Mouse (Mus musculus) midbrain, postnatal 0 days (tissue): Measurements from ENCODE around the gene Gm17019. TPM values are rescaled to one million over a fixed set of nuclear protein-coding genes. Genes with fewer than 3 reads are reported as not detected.
"Not testable (repeated sequence)": the region's sequence is repeated elsewhere in the genome, so short reads cannot be mapped to it uniquely, and the experiment has no call there.

Experiments
- ATAC-seq: fragments of 200-750 bp; cut with Nextera tagmentation; 2 replicates; pipeline ENCODE4 v1.8.0; 2017; ENCODE audit warnings: moderate number of reproducible peaks, mild to moderate bottlenecking, moderate TSS enrichment, moderate library complexity; ENCODE audit not compliant: low FRiP score
- DNase-seq: peaks from one replicate; pipeline ENCODE4 v3.0.0-alpha.2; 2015; ENCODE audit warnings: low spot score
- H3K27ac ChIP-seq: fragments of 300-500 bp; sonication (generic); 2 replicates; pipeline ENCODE4 v1.5.1; 2014; ENCODE audit warnings: low read depth, mild to moderate bottlenecking, low read length, mixed read lengths
- H3K27me3 ChIP-seq: fragments of 300-500 bp; sonication (generic); 2 replicates; pipeline ENCODE4 v1.6.1; 2014; ENCODE audit warnings: low read length, control low read depth, mixed read lengths; ENCODE audit not compliant: insufficient read depth
- H3K36me3 ChIP-seq: fragments of 300-500 bp; sonication (generic); 2 replicates; pipeline ENCODE4 v1.6.1; 2014; ENCODE audit warnings: low read length, control low read depth, mixed read lengths; ENCODE audit not compliant: insufficient read depth
- H3K4me1 ChIP-seq: fragments of 300-500 bp; sonication (generic); 2 replicates; pipeline ENCODE4 v1.6.1; 2014; ENCODE audit warnings: mild to moderate bottlenecking, control low read depth, antibody characterized with exemption, low read length, mixed read lengths; ENCODE audit not compliant: insufficient read depth
- H3K4me2 ChIP-seq: fragments of 300-500 bp; sonication (generic); 2 replicates; pipeline ENCODE4 v1.6.1; 2014; ENCODE audit warnings: low read depth, mild to moderate bottlenecking, low read length, mixed read lengths; ENCODE audit not compliant: poor library complexity, severe bottlenecking
- H3K4me3 ChIP-seq: fragments of 300-500 bp; sonication (generic); 2 replicates; pipeline ENCODE4 v1.5.1; 2014; ENCODE audit warnings: low read depth, mild to moderate bottlenecking, low read length, moderate library complexity
- H3K9ac ChIP-seq: fragments of 300-500 bp; sonication (generic); replicated peaks from 2 replicates; pipeline ENCODE4 v1.6.1; 2014; ENCODE audit warnings: mild to moderate bottlenecking, low read length, moderate library complexity, mixed read lengths; ENCODE audit not compliant: poor library complexity, severe bottlenecking
- H3K9me3 ChIP-seq: fragments of 300-500 bp; sonication (generic); 2 replicates; pipeline ENCODE4 v1.6.1; 2016; ENCODE audit warnings: low read length, control low read depth
- WGBS: fragments of 180-500 bp; shearing (Covaris S2); extraction: QIAGEN DNeasy Blood & Tissue Kit; methylation state at CpG from one replicate; pipeline ENCODE4 v1.1.7; 2014; 5-methylcytosine and 5-hydroxymethylcytosine counted together
- polyA plus RNA-seq: library from polyadenylated mRNA; unstranded; fragments of >200 nt; fragmentation: Nextera tagmentation; extraction: Ambion mirVana; gene quantifications from 2 replicates; pipeline ENCODE4 v1.2.1, GENCODE M21; 2015
- total RNA-seq: library from RNA; depleted of rRNA; stranded (reverse); fragments of >200 nt; gene quantifications from 2 replicates; pipeline ENCODE4 v1.2.3, GENCODE M21; 2014

Gm17019 gene
- total and polyA plus RNA-seq, 2 experiments from 2014 or later: not detected

GRCm38 (mm10) chr5:15004569-15005562 lies 27.9 kb downstream of the Gm17019 start:
- H3K27ac ChIP-seq, H3K36me3 ChIP-seq, DNase-seq, H3K9me3 ChIP-seq, H3K4me3 ChIP-seq, H3K4me2 ChIP-seq, H3K27me3 ChIP-seq, H3K4me1 ChIP-seq, H3K9ac ChIP-seq: not testable (repeated sequence)
- 67% methylated on average over 5 of the region's 5 CpGs for WGBS
- peak; percentile 83 for ATAC-seq

- H3K9ac ChIP-seq, H3K4me1 ChIP-seq, H3K4me3 ChIP-seq, H3K36me3 ChIP-seq, H3K27ac ChIP-seq, H3K9me3 ChIP-seq, DNase-seq, H3K4me2 ChIP-seq, H3K27me3 ChIP-seq: not testable (repeated sequence)
- 78% methylated on average over 9 of the region's 9 CpGs for WGBS
- peak; percentile 60; the same call in 1 of the 2 replicates for ATAC-seq
Measured at GRCm38 (mm10) chr5:14998077-14998476, 34.7 kb downstream of the Gm17019 start.

- H3K4me2 ChIP-seq, H3K36me3 ChIP-seq, H3K9ac ChIP-seq, H3K27ac ChIP-seq, DNase-seq, H3K9me3 ChIP-seq, ATAC-seq, H3K27me3 ChIP-seq, H3K4me3 ChIP-seq, H3K4me1 ChIP-seq: not testable (repeated sequence)
- 82% methylated on average over 4 of the region's 4 CpGs for WGBS
Measured at GRCm38 (mm10) chr5:14997556-14997955, 35.2 kb downstream of the Gm17019 start.

- H3K4me3 ChIP-seq, H3K27ac ChIP-seq, H3K27me3 ChIP-seq, H3K9me3 ChIP-seq, DNase-seq, H3K9ac ChIP-seq, H3K4me1 ChIP-seq, H3K4me2 ChIP-seq, H3K36me3 ChIP-seq, ATAC-seq: not testable (repeated sequence)
- 70% methylated on average over 6 of the region's 7 CpGs for WGBS
Measured at GRCm38 (mm10) chr5:14996670-14997249, 36.0 kb downstream of the Gm17019 start.

- not testable (repeated sequence) for H3K4me3 ChIP-seq, H3K36me3 ChIP-seq, H3K4me2 ChIP-seq, H3K27me3 ChIP-seq, H3K27ac ChIP-seq, H3K4me1 ChIP-seq, DNase-seq, H3K9ac ChIP-seq
- peaks cover 16% of the 10 kb centered on the region for H3K9me3 ChIP-seq
- ATAC-seq: peak; percentile 81; the same call in 1 of the 2 replicates
- WGBS: 86% methylated on average over 6 of the region's 6 CpGs
Measured at GRCm38 (mm10) chr5:14994124-14994523, 38.7 kb downstream of the Gm17019 start.

GRCm38 (mm10) chr5:14990375-14991158 lies 42.2 kb downstream of the Gm17019 start:
- not testable (repeated sequence) for H3K27ac ChIP-seq, H3K27me3 ChIP-seq, H3K4me3 ChIP-seq, H3K4me2 ChIP-seq, H3K4me1 ChIP-seq, DNase-seq, H3K9ac ChIP-seq, H3K36me3 ChIP-seq
- WGBS: 76% methylated on average over 7 of the region's 8 CpGs
- ATAC-seq: peak; percentile 69
- peaks cover 10% of the 10 kb centered on the region for H3K9me3 ChIP-seq

- not testable (repeated sequence) for H3K36me3 ChIP-seq, H3K4me2 ChIP-seq, H3K4me3 ChIP-seq, H3K27me3 ChIP-seq, DNase-seq, H3K4me1 ChIP-seq, H3K27ac ChIP-seq, H3K9ac ChIP-seq
- ATAC-seq: peak; percentile 76
- peaks cover 16% of the 10 kb centered on the region for H3K9me3 ChIP-seq
- WGBS: 40% methylated on average over 5 of the region's 6 CpGs
Measured at GRCm38 (mm10) chr5:14986649-14987387, 46.0 kb downstream of the Gm17019 start.
